ENCODE assay signal across 8 mouse cellular contexts in genomic region chr19:41980819-41981594, GRCm38 (mm10). TPM values are rescaled to one million over a fixed set of nuclear protein-coding genes. Genes with fewer than 3 reads are reported as not detected.
DNase-seq lines count a peak whose midpoint lies in the region; ATAC-seq and TF ChIP-seq lines count a peak whose summit lies in the region.

Mms19 (minus strand) TSS chr19:41981157.

- H3K27ac ChIP-seq in MEL (ENCODE audit: control insufficient read depth, low read depth, low read length), result peak within 1 kb of the TSS; percentile 49
- peak within 1 kb of the TSS; percentile 70 for H3K27ac ChIP-seq in cerebellum, adult 2 months (ENCODE audit: insufficient read depth, low read length)
- H3K27ac ChIP-seq in lung, embryonic 16.5 days (ENCODE audit: low read length), result peak within 1 kb of the TSS; percentile 93

- H3K4me3 ChIP-seq in MEL (ENCODE audit: control insufficient read depth in 1 of 2, insufficient read depth in 1 of 2, low read depth in 2 of 2, low read length in 2 of 2), result peak within 1 kb of the TSS; percentile 86 to 93
- H3K4me3 ChIP-seq in cerebellum, adult 2 months (replicated peaks; ENCODE audit: insufficient read depth, low read depth, low read length), result peak within 1 kb of the TSS; percentile 89
- peak within 1 kb of the TSS; percentile 96 for H3K4me3 ChIP-seq in lung, embryonic 16.5 days (ENCODE audit: low read length)

- peaks cover 26% of the 10 kb centered on the region for H3K79me2 ChIP-seq in MEL (ENCODE audit: control insufficient read depth, insufficient read depth, low read length, poor library complexity)

- peaks cover 0 to 5% of the 10 kb centered on the region in 2 experiments; a peak in 1 of 4 replicates for H3K4me1 ChIP-seq in MEL (ENCODE audit: control insufficient read depth in 1 of 2, insufficient read depth in 2 of 2, low read length in 2 of 2)
- H3K4me1 ChIP-seq in cerebellum, adult 2 months (ENCODE audit: control insufficient read depth, insufficient read depth, low read length), result peaks cover 4% of the 10 kb centered on the region
- peaks cover 22% of the 10 kb centered on the region for H3K4me1 ChIP-seq in lung, embryonic 16.5 days (replicated peaks; ENCODE audit: control insufficient read depth, insufficient read depth, low read length)

- DNase-seq in MEL (ENCODE audit: low read depth, low spot score), result peak; percentile 100
- DNase-seq in cerebellum, adult 2 months, result peak; percentile 99
- peak; percentile 98 for DNase-seq in forelimb bud, embryonic 11.5 days (ENCODE audit: low read depth, low spot score)
- peak; percentile 97 for DNase-seq in layer of hippocampus, adult 9-10 months (ENCODE audit: low spot score)
- peak; percentile 94 for DNase-seq in ovary, postnatal 10 days (ENCODE audit: low spot score)
- DNase-seq in thymus, postnatal 10 days (ENCODE audit: low spot score in 2 of 2), result peak; percentile 98 to 99

- H3K9ac ChIP-seq in MEL (ENCODE audit: control insufficient read depth, low read depth, low read length, poor library complexity, severe bottlenecking), result peak within 1 kb of the TSS; percentile 94
- peak within 1 kb of the TSS; percentile 88 for H3K9ac ChIP-seq in lung, embryonic 16.5 days (ENCODE audit: low read length)

- ATAC-seq in hematopoietic stem cell, adult 5-6 weeks (replicated peaks in 1 of 2; ENCODE audit: insufficient read depth in 1 of 2, low FRiP score in 2 of 2, low TSS enrichment in 1 of 2, low read depth in 1 of 2, poor library complexity in 2 of 2, severe bottlenecking in 2 of 2), result peak; percentile 86 to 87
- peak; percentile 95 for ATAC-seq in lung, embryonic 16.5 days (ENCODE audit: low read depth)

- TF ChIP-seq RAD21 in MEL (IDR thresholded peaks at IDR 0.05; ENCODE audit: low read depth, low read length), result no peak

- H3K9me3 ChIP-seq in MEL (replicated peaks; ENCODE audit: insufficient read depth, low read length), result no peaks in the 10 kb centered on the region
- no peaks in the 10 kb centered on the region for H3K9me3 ChIP-seq in lung, embryonic 16.5 days (ENCODE audit: control insufficient read depth, low read length)

- no peaks in the 10 kb centered on the region for H3K27me3 ChIP-seq in MEL (ENCODE audit: control insufficient read depth in 1 of 2, insufficient read depth in 2 of 2, low read length in 2 of 2)
- H3K27me3 ChIP-seq in cerebellum, adult 2 months (ENCODE audit: control insufficient read depth, insufficient read depth, low read length), result no peaks in the 10 kb centered on the region
- H3K27me3 ChIP-seq in lung, embryonic 16.5 days (ENCODE audit: control insufficient read depth, insufficient read depth, low read depth, low read length), result peaks cover 3% of the 10 kb centered on the region; the same call in 1 of the 2 replicates

- TF ChIP-seq CTCF in MEL (IDR thresholded peaks at IDR 0.05 in 2 of 3, conservative IDR thresholded peaks at IDR 0.05 in 1 of 3; ENCODE audit: control insufficient read depth in 1 of 3, insufficient read depth in 1 of 3, low read depth in 2 of 3, low read length in 3 of 3, poor library complexity in 1 of 3, severe bottlenecking in 1 of 3), result 0 out of 6 replicates have a peak, but pooled peaks of 1 of the 3 experiments have one; percentile 3
- no peak for TF ChIP-seq CTCF in cerebellum, adult 2 months (IDR thresholded peaks at IDR 0.05; ENCODE audit: borderline replicate concordance, insufficient read depth, low read depth, low read length)

- no peak for TF ChIP-seq EP300 in MEL (IDR thresholded peaks at IDR 0.05; ENCODE audit: low read depth in 1 of 2, low read length in 2 of 2)

- peak; percentile 95 to 96 for TF ChIP-seq POLR2A in MEL (IDR thresholded peaks at IDR 0.05; ENCODE audit: control insufficient read depth in 1 of 2, insufficient read depth in 1 of 2, low read depth in 1 of 2, low read length in 2 of 2, poor library complexity in 1 of 2)
- peak; percentile 87 for TF ChIP-seq POLR2A in cerebellum, adult 2 months (IDR thresholded peaks at IDR 0.05; ENCODE audit: borderline replicate concordance, insufficient read depth, low read length)

- H3K36me3 ChIP-seq in MEL (ENCODE audit: control insufficient read depth in 1 of 2, insufficient read depth in 2 of 2, low read length in 2 of 2), result peaks cover 0 to 10% of the 10 kb centered on the region in 2 experiments; a peak in 2 of 4 replicates
- no peaks in the 10 kb centered on the region for H3K36me3 ChIP-seq in lung, embryonic 16.5 days (ENCODE audit: control insufficient read depth, insufficient read depth, low read length)

- H3K4me2 ChIP-seq in lung, embryonic 16.5 days (ENCODE audit: low read depth, low read length), result peak within 1 kb of the TSS; percentile 92

- WGBS in cerebellum, adult 2 months, result under 1% methylated on average over 67 of the region's 68 CpGs
- WGBS in lung, embryonic 16.5 days, result under 1% methylated on average over 55 of the region's 68 CpGs

TF ChIP-seq in MEL, 35 proteins besides CTCF, POLR2A, EP300 and RAD21:
- TF ChIP-seq POLR2AphosphoS2 (IDR thresholded peaks at IDR 0.05; ENCODE audit: low read length) (peak; percentile 90), GATA1 (IDR thresholded peaks at IDR 0.05; ENCODE audit: low read depth, low read length) (no peak), ZNF384 (IDR thresholded peaks at IDR 0.05; ENCODE audit: low read depth, low read length) (no peak), MEF2A (IDR thresholded peaks at IDR 0.05; ENCODE audit: extremely low read depth, insufficient replicate concordance, low read depth, low read length, poor library complexity, severe bottlenecking) (0 out of 2 replicates have a peak, but pooled peaks have one; percentile 19), SIN3A (IDR thresholded peaks at IDR 0.05; ENCODE audit: low read length) (peak; percentile 82), E2F4 (IDR thresholded peaks at IDR 0.05; ENCODE audit: borderline replicate concordance, low read depth, low read length) (0 out of 2 replicates have a peak, but pooled peaks have one; percentile 71), ETS1 (IDR thresholded peaks at IDR 0.05; ENCODE audit: low read depth, low read length) (0 out of 2 replicates have a peak, but pooled peaks have one; percentile 5), MAX (IDR thresholded peaks at IDR 0.05; ENCODE audit: low read length) (peak; percentile 99), ZC3H11A (IDR thresholded peaks at IDR 0.05; ENCODE audit: low read depth, low read length) (no peak), TAL1 (IDR thresholded peaks at IDR 0.05; ENCODE audit: low read length) (no peak), UBTF (IDR thresholded peaks at IDR 0.05; ENCODE audit: borderline replicate concordance, insufficient read depth, low read depth, low read length) (no peak), NELFE (IDR thresholded peaks at IDR 0.05; ENCODE audit: low read depth, low read length) (peak; percentile 94), USF1 (IDR thresholded peaks at IDR 0.05; ENCODE audit: low read depth, low read length) (peak; percentile 97), RCOR1 (IDR thresholded peaks at IDR 0.05; ENCODE audit: low read depth, low read length) (0 out of 2 replicates have a peak, but pooled peaks have one; percentile 9), MAZ (IDR thresholded peaks at IDR 0.05; ENCODE audit: low read depth, low read length) (0 out of 2 replicates have a peak, but pooled peaks have one; percentile 75), NRF1 (IDR thresholded peaks at IDR 0.05; ENCODE audit: insufficient read depth, low read depth, low read length, poor library complexity, severe bottlenecking) (peak; percentile 86), BHLHE40 (IDR thresholded peaks at IDR 0.05; ENCODE audit: borderline replicate concordance, low read depth, low read length) (peak; percentile 92), GABPA (IDR thresholded peaks at IDR 0.05; ENCODE audit: low read depth, low read length) (no peak), USF2 (IDR thresholded peaks at IDR 0.05; ENCODE audit: borderline replicate concordance in 1 of 2, insufficient read depth in 1 of 2, low read depth in 1 of 2, low read length in 2 of 2) (peak; percentile 82 to 95), TCF12 (IDR thresholded peaks at IDR 0.05; ENCODE audit: low read depth, low read length) (peak; percentile 61; the same call in 1 of the 2 replicates), MAFK (IDR thresholded peaks at IDR 0.05; ENCODE audit: borderline replicate concordance, low read depth, low read length) (no peak), MYB (IDR thresholded peaks at IDR 0.05; ENCODE audit: low read depth, low read length) (no peak), TBP (IDR thresholded peaks at IDR 0.05; ENCODE audit: low read depth, low read length) (peak; percentile 72), HCFC1 (IDR thresholded peaks at IDR 0.05; ENCODE audit: low read depth, low read length) (peak; percentile 80), POLR2AphosphoS5 (IDR thresholded peaks at IDR 0.05; ENCODE audit: borderline replicate concordance, low read depth, low read length) (no peak), ELF1 (IDR thresholded peaks at IDR 0.05; ENCODE audit: low read depth, low read length) (peak; percentile 60; the same call in 1 of the 2 replicates), ZKSCAN1 (IDR thresholded peaks at IDR 0.05; ENCODE audit: low read depth, low read length) (no peak), KAT2A (conservative IDR thresholded peaks at IDR 0.05; ENCODE audit: low read depth, low read length) (no peak; the same call in 1 of the 2 replicates), CHD1 (IDR thresholded peaks at IDR 0.05; ENCODE audit: low read depth, low read length) (no peak), CHD2 (IDR thresholded peaks at IDR 0.05; ENCODE audit: low read length) (no peak), JUND (IDR thresholded peaks at IDR 0.05; ENCODE audit: low read depth, low read length) (no peak), MXI1 (IDR thresholded peaks at IDR 0.05; ENCODE audit: low read depth, low read length) (peak; percentile 61; the same call in 1 of the 2 replicates), ZMIZ1 (IDR thresholded peaks at IDR 0.05; ENCODE audit: low read depth, low read length) (peak; percentile 79), MYC (IDR thresholded peaks at IDR 0.05; ENCODE audit: low read depth, low read length) (0 out of 2 replicates have a peak, but pooled peaks have one; percentile 39), SMC3 (IDR thresholded peaks at IDR 0.05; ENCODE audit: low read depth, low read length) (no peak)

RNA-seq across cellular contexts. Expression of gene Mms19, which starts in this region (rescaled TPM):
- total RNA-seq in MEL (2012; rRNA removed), result 23.7 and 25.6 TPM in 2 replicates
- 10 to 100 TPM in 1 of 2 experiments, not detected in 1; 88.6 TPM for polyA plus RNA-seq in MEL (2012; ENCODE audit: insufficient read depth in 1 of 2, insufficient read length in 2 of 2, low read depth in 1 of 2, low replicate concordance in 2 of 2, missing spikeins in 1 of 2)
- 54.9 and 65.5 TPM in 2 replicates for polyA plus RNA-seq in cerebellum, adult 2 months (2012; rRNA removed)
- 23.1 and 24.8 TPM in 2 replicates for total RNA-seq in hematopoietic stem cell, adult 5-6 weeks (2017)
- 30.2 and 31.8 TPM in 2 replicates for polyA plus RNA-seq in lung, embryonic 16.5 days (2015; fragmentation: Nextera tagmentation; extraction: Ambion mirVana)

Comparison
In these comparisons a context has a peak if more than half of its experiments do, and no peak if none do; other contexts are left out.
1. Peak in every context shown above with its lines: DNase-seq, ATAC-seq, H3K4me3 ChIP-seq and H3K27ac ChIP-seq.